Mouse (Mus musculus) left cerebral cortex, postnatal 36 days (tissue): ENCODE data around the gene Slc4a5. TPM values are rescaled to one million over a fixed set of nuclear protein-coding genes. Genes with fewer than 3 reads are reported as not detected.
"Not testable (repeated sequence)": the region's sequence is repeated elsewhere in the genome, so short reads cannot be mapped to it uniquely, and the experiment has no call there.

Experiments used
- DNase-seq, 2 experiments: peaks; one replicate each; pipeline ENCODE4 v3.0.0; 2021 to 2022; ENCODE audit warnings: low spot score in 2 of 2, mixed read lengths in 1 of 2
- intact Hi-C: fragments of 180-260 bp; cut with DNase I; formaldehyde crosslinking; loops from one replicate; pipeline ENCODE4 v1.15.1; 2025
- total RNA-seq, 2 experiments: library from RNA; stranded (reverse); gene quantifications; 2 replicates each; pipeline ENCODE4 v1.2.3; 2021

Slc4a5 gene
- total RNA-seq, 2 experiments from 2014 or later: 0.25 to 0.69 TPM

GRCm38 (mm10) chr6:83341387-83341786 lies 121.8 kb downstream of the Slc4a5 start:
- no peak for DNase-seq
- intact Hi-C loops: no loop called here

GRCm38 (mm10) chr6:83342957-83343356 lies 123.3 kb downstream of the Slc4a5 start:
- intact Hi-C loops: no loop called here
- no peak for DNase-seq

GRCm38 (mm10) chr6:83345285-83345684 lies 125.7 kb downstream of the Slc4a5 start:
- DNase-seq, intact Hi-C loops: not testable (repeated sequence)

- no peak for DNase-seq
- intact Hi-C loops: no loop called here
Observed at GRCm38 (mm10) chr6:83347916-83348315, 128.3 kb downstream of the Slc4a5 start.

GRCm38 (mm10) chr6:83348873-83349272 lies 129.2 kb downstream of the Slc4a5 start, which contains the start of gene Bola3:
Gene Bola3 (plus strand): TSS chr6:83349147.
- no peak for DNase-seq
- intact Hi-C loops: no loop called here

- DNase-seq: peak; percentile 91
- intact Hi-C loops: no loop called here
Observed at GRCm38 (mm10) chr6:83349274-83349958, 129.8 kb downstream of the Slc4a5 start.

- intact Hi-C loops: no loop called here
Observed at GRCm38 (mm10) chr6:83350172-83350571, 130.5 kb downstream of the Slc4a5 start.

GRCm38 (mm10) chr6:83350851-83351405 lies 131.3 kb downstream of the Slc4a5 start:
- intact Hi-C loops: no loop called here
- DNase-seq: no peak

More at GRCm38 (mm10) chr6:83350172-83350571, 130.5 kb downstream of the Slc4a5 start:
- no peak for DNase-seq

- DNase-seq: no peak
- intact Hi-C loops: no loop called here
Observed at GRCm38 (mm10) chr6:83351490-83352160, 132.0 kb downstream of the Slc4a5 start.

GRCm38 (mm10) chr6:83352666-83353410 lies 133.2 kb downstream of the Slc4a5 start:
- DNase-seq: no peak
- intact Hi-C loops: no loop called here

Other genes starting within 250 kb of the Slc4a5 start
- 1 to 10 TPM; 1.9 to 2.3 TPM for gene Dok1, start 186.4 kb upstream of the Slc4a5 start, total RNA-seq
- 1 to 10 TPM; 2.7 to 4.9 TPM for gene Loxl3, start 185.7 kb upstream of the Slc4a5 start, total RNA-seq
- 100 to 1,000 TPM; 112 to 131 TPM for gene Aup1, start 165.3 kb upstream of the Slc4a5 start, total RNA-seq
- gene Htra2, start 164.6 kb upstream of the Slc4a5 start, total RNA-seq: 10 to 100 TPM; 41.6 to 48.5 TPM
- gene Dqx1, start 162.0 kb upstream of the Slc4a5 start, total RNA-seq: under 1 TPM; 0.37 to 0.97 TPM
- not detected for gene Tlx2, start 149.5 kb upstream of the Slc4a5 start, total RNA-seq
- 10 to 100 TPM; 21.6 to 35.9 TPM for gene Pcgf1, start 142.0 kb upstream of the Slc4a5 start, total RNA-seq
- not detected for gene Lbx2, start 133.5 kb upstream of the Slc4a5 start, total RNA-seq
- 1 to 10 TPM; 5.1 to 9.0 TPM for gene Ccdc142, start 118.2 kb upstream of the Slc4a5 start, total RNA-seq
- gene Gm42688, start 118.2 kb upstream of the Slc4a5 start, total RNA-seq: 1 to 10 TPM; 5.3 to 5.9 TPM
- gene Mrpl53, start 110.8 kb upstream of the Slc4a5 start, total RNA-seq: 10 to 100 TPM; 54.4 to 58.7 TPM
- gene Mogs, start 104.3 kb upstream of the Slc4a5 start, total RNA-seq: 10 to 100 TPM; 29.4 to 30.0 TPM
- 10 to 100 TPM; 33.5 to 46.6 TPM for gene Wbp1, start 98.3 kb upstream of the Slc4a5 start, total RNA-seq
- 10 to 100 TPM; 20.5 to 26.0 TPM for gene Ino80b, start 94.4 kb upstream of the Slc4a5 start, total RNA-seq
- gene Rtkn, start 84.4 kb upstream of the Slc4a5 start, total RNA-seq: 100 to 1,000 TPM in 1 of 2 experiments, 10 to 100 TPM in 1; 88.7 to 105 TPM
- gene Wdr54, start 63.4 kb upstream of the Slc4a5 start, total RNA-seq: 10 to 100 TPM; 29.1 to 31.3 TPM
- gene 1700003E16Rik, start 63.4 kb upstream of the Slc4a5 start, total RNA-seq: 10 to 100 TPM; 27.4 to 31.5 TPM
- 100 to 1,000 TPM; 373 to 386 TPM for gene Dctn1, start 53.9 kb upstream of the Slc4a5 start, total RNA-seq
- gene Mthfd2, start 106.1 kb downstream of the Slc4a5 start, total RNA-seq: 1 to 10 TPM; 4.6 to 6.2 TPM
- 10 to 100 TPM; 19.0 to 20.8 TPM for gene Mob1a, start 106.2 kb downstream of the Slc4a5 start, total RNA-seq
- 10 to 100 TPM; 46.8 to 50.5 TPM for gene Bola3, start 129.3 kb downstream of the Slc4a5 start, total RNA-seq
- gene Tet3, start 239.3 kb downstream of the Slc4a5 start, total RNA-seq: 10 to 100 TPM; 63.7 to 77.2 TPM